Comparison of ENCODE assay signal across 8 mouse cellular contexts in genomic region chr4:142238486-142239239, GRCm38 (mm10). TPM values are rescaled to one million over a fixed set of nuclear protein-coding genes. Genes with fewer than 3 reads are reported as not detected.
DNase-seq lines count a peak whose midpoint lies in the region; ATAC-seq and TF ChIP-seq lines count a peak whose summit lies in the region.

No protein-coding gene starts in this region.

- H3K27me3 ChIP-seq in embryonic facial prominence, embryonic 15.5 days, result no peaks in the 10 kb centered on the region
- H3K27me3 ChIP-seq in heart, embryonic 15.5 days, result no peaks in the 10 kb centered on the region
- H3K27me3 ChIP-seq in kidney, postnatal 0 days (ENCODE audit: insufficient read depth, low read length), result no peaks in the 10 kb centered on the region
- H3K27me3 ChIP-seq in liver, embryonic 12.5 days (replicated peaks), result peaks cover 36% of the 10 kb centered on the region
- no peaks in the 10 kb centered on the region for H3K27me3 ChIP-seq in neural tube, embryonic 11.5 days (ENCODE audit: control insufficient read depth, insufficient read depth, low read length)

- peak; percentile 60; the same call in 1 of the 2 replicates for ATAC-seq in embryonic facial prominence, embryonic 15.5 days (ENCODE audit: insufficient number of reproducible peaks, low FRiP score, low TSS enrichment, low read depth)
- ATAC-seq in heart, embryonic 15.5 days (replicated peaks; ENCODE audit: insufficient number of reproducible peaks, insufficient read depth, low FRiP score, low read depth), result peak; percentile 61
- peak; percentile 55 for ATAC-seq in kidney, postnatal 0 days (replicated peaks; ENCODE audit: low FRiP score, low read depth)
- peak; percentile 29; the same call in 1 of the 2 replicates for ATAC-seq in liver, embryonic 12.5 days
- peak; percentile 56 for ATAC-seq in neural tube, embryonic 11.5 days (ENCODE audit: insufficient read depth, low FRiP score, low TSS enrichment)

- peak overlapping the region; percentile 85 for H3K27ac ChIP-seq in embryonic facial prominence, embryonic 15.5 days (replicated peaks)
- peak overlapping the region; percentile 68 for H3K27ac ChIP-seq in heart, embryonic 15.5 days
- peak overlapping the region; percentile 78 for H3K27ac ChIP-seq in kidney, postnatal 0 days
- H3K27ac ChIP-seq in liver, embryonic 12.5 days, result 0 out of 2 replicates have a peak overlapping the region, but pooled peaks have one; percentile 51
- H3K27ac ChIP-seq in neural tube, embryonic 11.5 days (ENCODE audit: low read depth, low read length), result no peak overlapping the region

- H3K9me3 ChIP-seq in embryonic facial prominence, embryonic 15.5 days (replicated peaks), result no peaks in the 10 kb centered on the region
- H3K9me3 ChIP-seq in heart, embryonic 15.5 days (replicated peaks), result no peaks in the 10 kb centered on the region
- no peaks in the 10 kb centered on the region for H3K9me3 ChIP-seq in kidney, postnatal 0 days (replicated peaks; ENCODE audit: low read length)
- H3K9me3 ChIP-seq in liver, embryonic 12.5 days (replicated peaks), result no peaks in the 10 kb centered on the region
- no peaks in the 10 kb centered on the region for H3K9me3 ChIP-seq in neural tube, embryonic 11.5 days (ENCODE audit: control insufficient read depth, low read length)

- peak; percentile 30; the same call in 1 of the 2 replicates for TF ChIP-seq CTCF in kidney, postnatal 0 days (IDR thresholded peaks at IDR 0.05; ENCODE audit: low read depth)

- H3K4me2 ChIP-seq in embryonic facial prominence, embryonic 15.5 days (replicated peaks), result peak overlapping the region; percentile 94
- peak overlapping the region; percentile 99 for H3K4me2 ChIP-seq in heart, embryonic 15.5 days
- peak overlapping the region; percentile 76 for H3K4me2 ChIP-seq in kidney, postnatal 0 days (ENCODE audit: low read length)
- H3K4me2 ChIP-seq in liver, embryonic 12.5 days, result peak overlapping the region; percentile 89
- peak overlapping the region; percentile 98 for H3K4me2 ChIP-seq in neural tube, embryonic 11.5 days (ENCODE audit: low read depth)

- DNase-seq in spleen, postnatal 10 days (ENCODE audit: low spot score in 2 of 2), result peak; percentile 7 to 31
- no peak for DNase-seq in spleen, postnatal 4 days (ENCODE audit: low spot score in 2 of 2)
- peak; percentile 52 for DNase-seq in kidney, postnatal 0 days (ENCODE audit: low spot score)
- DNase-seq in neural tube, embryonic 11.5 days (ENCODE audit: low spot score), result peak; percentile 73
- DNase-seq in thymus, postnatal 4 days, result peak; percentile 68

- peaks cover 56% of the 10 kb centered on the region for H3K4me1 ChIP-seq in embryonic facial prominence, embryonic 15.5 days
- H3K4me1 ChIP-seq in heart, embryonic 15.5 days (replicated peaks), result peaks cover 20% of the 10 kb centered on the region
- peaks cover 20% of the 10 kb centered on the region for H3K4me1 ChIP-seq in kidney, postnatal 0 days (replicated peaks; ENCODE audit: insufficient read depth, low read length)
- H3K4me1 ChIP-seq in liver, embryonic 12.5 days, result peaks cover 29% of the 10 kb centered on the region
- peaks cover 14% of the 10 kb centered on the region for H3K4me1 ChIP-seq in neural tube, embryonic 11.5 days (ENCODE audit: control insufficient read depth, insufficient read depth, low read length)

- peak overlapping the region; percentile 70 for H3K4me3 ChIP-seq in embryonic facial prominence, embryonic 15.5 days (replicated peaks)
- peak overlapping the region; percentile 82 for H3K4me3 ChIP-seq in heart, embryonic 15.5 days
- H3K4me3 ChIP-seq in kidney, postnatal 0 days (replicated peaks; ENCODE audit: low read depth, low read length), result peak overlapping the region; percentile 67
- peak overlapping the region; percentile 62 for H3K4me3 ChIP-seq in liver, embryonic 12.5 days
- H3K4me3 ChIP-seq in neural tube, embryonic 11.5 days (ENCODE audit: low read depth, low read length), result peak overlapping the region; percentile 72

- peak overlapping the region; percentile 74 for H3K9ac ChIP-seq in embryonic facial prominence, embryonic 15.5 days
- peak overlapping the region; percentile 84 for H3K9ac ChIP-seq in heart, embryonic 15.5 days
- H3K9ac ChIP-seq in kidney, postnatal 0 days (ENCODE audit: low read depth, low read length), result peak overlapping the region; percentile 72
- peak overlapping the region; percentile 60 for H3K9ac ChIP-seq in liver, embryonic 12.5 days
- peak overlapping the region; percentile 65 for H3K9ac ChIP-seq in neural tube, embryonic 11.5 days (ENCODE audit: low read length)

- H3K36me3 ChIP-seq in embryonic facial prominence, embryonic 15.5 days, result no peaks in the 10 kb centered on the region
- H3K36me3 ChIP-seq in heart, embryonic 15.5 days, result no peaks in the 10 kb centered on the region
- no peaks in the 10 kb centered on the region for H3K36me3 ChIP-seq in kidney, postnatal 0 days (ENCODE audit: insufficient read depth, low read length)
- H3K36me3 ChIP-seq in liver, embryonic 12.5 days, result no peaks in the 10 kb centered on the region
- H3K36me3 ChIP-seq in neural tube, embryonic 11.5 days (ENCODE audit: control insufficient read depth, insufficient read depth, low read length), result no peaks in the 10 kb centered on the region

- under 1% methylated on average over 69 of the region's 69 CpGs for WGBS in embryonic facial prominence, embryonic 15.5 days
- under 1% methylated on average over 60 of the region's 69 CpGs for WGBS in heart, embryonic 15.5 days
- WGBS in kidney, postnatal 0 days, result under 1% methylated on average over 65 of the region's 69 CpGs
- WGBS in liver, embryonic 12.5 days (ENCODE audit: insufficient replicate concordance), result 1% methylated on average over 69 of the region's 69 CpGs
- WGBS in neural tube, embryonic 11.5 days, result under 1% methylated on average over 65 of the region's 69 CpGs

RNA-seq across cellular contexts. Expression of gene Kazn, which starts 0.5 kb away (rescaled TPM):
- polyA plus RNA-seq in embryonic facial prominence, embryonic 15.5 days (2015; fragmentation: Nextera tagmentation; extraction: Ambion mirVana), result 16.4 and 17.3 TPM in 2 replicates
- polyA plus RNA-seq in heart, embryonic 15.5 days (2015; fragmentation: Nextera tagmentation; extraction: Ambion mirVana), result 4.3 and 7.9 TPM in 2 replicates
- 16.2 and 16.4 TPM in 2 replicates for polyA plus RNA-seq in kidney, postnatal 0 days (2015; fragmentation: Nextera tagmentation; extraction: Ambion mirVana)
- 2.1 and 2.8 TPM in 2 replicates for polyA plus RNA-seq in liver, embryonic 12.5 days (2016; fragmentation: Nextera tagmentation; extraction: Ambion mirVana)
- polyA plus RNA-seq in neural tube, embryonic 11.5 days (2014; fragmentation: Nextera tagmentation; extraction: Ambion mirVana), result 10.6 and 12.2 TPM in 2 replicates

Comparison
In these comparisons a context has a peak if more than half of its experiments do, and no peak if none do; other contexts are left out.
1. DNase-seq: peak in spleen, postnatal 10 days (2 of 2), kidney, postnatal 0 days (single experiment), neural tube, embryonic 11.5 days (single experiment) and thymus, postnatal 4 days (single experiment); none in spleen, postnatal 4 days (0 of 2).
2. Peak in every context shown above with its lines, with median percentiles within 50 percentile points of each other: ATAC-seq, H3K4me2 ChIP-seq, H3K4me3 ChIP-seq and H3K9ac ChIP-seq.